Mouse (Mus musculus) frontal cortex, postnatal 36 days (tissue): ENCODE results near the gene Aoc3.
"Not testable (repeated sequence)": the region's sequence is repeated elsewhere in the genome, so short reads cannot be mapped to it uniquely, and the experiment has no call there.

Experiments
- DNase-seq, 2 experiments: peaks; one replicate each; pipeline ENCODE4 v3.0.0; 2022; ENCODE audit warnings: low spot score in 2 of 2

Gene Aoc3

DNA sequence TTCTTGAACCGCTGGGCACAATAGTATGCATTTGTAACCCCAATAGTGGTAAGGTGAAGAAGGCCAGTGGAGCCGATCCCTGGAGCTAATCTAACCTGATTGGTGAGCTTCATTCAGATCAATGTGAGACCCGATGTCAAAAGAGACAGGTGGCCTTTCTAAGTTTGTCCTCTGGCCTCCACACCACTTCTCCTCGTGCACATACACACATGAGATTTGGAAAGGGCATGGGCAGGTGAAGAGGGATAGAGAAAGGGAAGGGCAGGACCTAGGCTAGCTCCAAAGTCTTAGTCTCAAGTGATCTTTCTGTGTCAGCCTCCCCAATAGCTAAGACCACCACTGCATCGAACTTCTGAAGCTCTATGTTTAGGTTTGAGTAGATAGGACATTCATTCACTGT, 39.7 kb downstream of the Aoc3 start:
- DNase-seq = no peak

DNA sequence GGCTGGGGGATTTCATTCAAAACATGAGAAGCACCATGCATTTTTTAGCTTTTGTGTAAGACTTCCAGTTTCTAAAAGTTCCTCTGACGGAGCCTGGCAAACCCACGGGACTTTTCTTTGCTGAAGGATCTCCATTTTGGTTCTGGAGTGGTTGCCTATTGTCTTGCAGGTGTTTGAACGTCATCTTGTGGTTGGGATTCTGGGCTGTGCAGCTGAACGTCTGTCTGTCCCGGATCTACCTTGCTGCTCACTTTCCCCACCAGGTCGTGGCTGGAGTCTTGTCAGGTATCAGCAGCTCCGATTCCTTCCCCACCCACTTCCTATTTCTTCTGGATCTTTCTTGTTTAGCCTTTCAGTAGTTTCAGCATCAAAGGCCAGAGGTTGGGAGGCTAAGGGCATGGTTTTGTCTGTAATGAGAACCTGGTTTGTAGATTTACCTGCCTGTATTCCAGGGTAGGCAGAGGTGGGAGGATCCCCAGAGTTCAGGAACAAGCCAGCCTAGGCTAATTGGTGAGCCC, 44.1 kb downstream of the Aoc3 start:
- DNase-seq = no peak

DNA sequence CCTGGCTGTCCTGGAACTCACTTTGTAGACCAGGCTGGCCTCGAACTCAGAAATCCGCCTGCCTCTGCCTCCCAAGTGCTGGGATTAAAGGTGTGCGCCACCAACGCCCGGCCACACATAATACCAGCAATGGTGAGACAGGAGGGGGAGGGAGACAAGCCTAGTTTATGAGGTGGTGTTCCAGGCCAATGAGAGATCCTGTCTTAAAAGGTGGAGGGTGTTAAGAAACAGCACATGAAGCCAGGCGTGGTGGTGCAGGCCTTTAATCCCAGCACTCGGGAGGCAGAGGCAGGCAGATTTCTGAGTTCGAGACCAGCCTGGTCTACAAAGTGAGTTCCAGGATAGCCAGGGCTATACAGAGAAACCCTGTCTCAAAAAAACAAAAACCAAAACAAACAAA, 47.8 kb downstream of the Aoc3 start:
- DNase-seq = not testable (repeated sequence)

DNA sequence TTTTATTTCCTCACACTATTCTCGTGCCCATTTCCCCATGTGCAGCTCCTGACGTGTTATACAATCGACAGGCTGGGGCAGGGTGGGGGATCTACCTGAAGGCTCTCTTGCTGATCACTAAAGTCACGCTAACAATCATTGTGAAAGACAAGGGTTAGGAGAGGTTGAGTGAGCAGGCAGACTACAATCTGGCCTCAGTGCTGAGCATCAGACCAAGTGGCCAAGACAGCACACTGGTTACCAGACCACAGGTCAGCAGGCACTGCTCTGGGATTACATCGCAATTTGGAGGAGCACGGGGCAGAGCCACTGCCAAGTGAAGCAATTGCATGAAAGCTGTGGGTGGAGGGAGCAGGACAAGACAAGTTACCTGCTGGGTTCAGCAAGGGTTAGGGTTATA, 48.5 kb downstream of the Aoc3 start:
- DNase-seq = no peak

DNA sequence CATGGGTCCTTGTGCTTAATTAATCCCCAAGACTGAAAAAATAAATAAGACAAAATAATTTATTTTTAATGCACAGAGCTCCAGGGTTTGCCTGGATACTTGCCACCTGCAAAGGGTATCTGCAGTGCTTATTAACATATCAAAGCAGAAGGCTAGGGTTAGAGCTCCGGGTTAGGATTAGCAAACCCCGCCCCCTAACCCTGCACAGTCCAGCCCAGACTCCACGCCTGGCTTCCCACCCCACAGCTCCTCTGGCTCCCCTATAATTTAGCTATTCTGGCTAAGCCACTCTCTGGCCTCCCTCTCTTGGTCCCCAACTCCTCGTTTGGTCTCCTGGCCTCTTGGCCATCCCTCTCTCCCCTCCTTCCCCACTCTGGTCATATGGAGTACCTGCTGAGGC, 51.4 kb downstream of the Aoc3 start:
- DNase-seq = no peak
